Comparison of ENCODE assay signal across 8 mouse cellular contexts in the genomic region with DNA sequence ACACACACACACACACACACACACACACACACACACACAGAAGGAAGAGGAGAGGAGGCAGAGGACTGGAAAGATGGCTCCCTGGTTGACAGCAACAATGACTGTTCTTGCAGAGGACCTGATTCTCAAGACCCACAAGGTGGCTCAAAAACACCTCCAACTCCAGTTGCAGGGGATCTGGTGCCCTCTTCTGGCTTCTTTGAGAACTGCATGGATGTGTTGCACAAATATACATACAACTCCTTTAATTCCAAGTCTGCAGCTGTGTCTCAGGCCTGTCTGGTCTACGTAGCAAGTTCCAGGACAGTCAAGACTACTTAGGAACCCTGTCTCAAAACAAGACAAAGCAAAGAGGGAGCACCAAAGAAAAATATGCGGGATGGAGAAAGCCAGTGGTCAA. TPM values are rescaled to one million over a fixed set of nuclear protein-coding genes. Genes with fewer than 3 reads are reported as not detected.
A peak's percentile ranks its signal among the peaks of the same experiment; 100 is the strongest.
DNase-seq lines count a peak whose midpoint lies in the region; ATAC-seq and TF ChIP-seq lines count a peak whose summit lies in the region.

No protein-coding gene starts in this region.

- no peak for ATAC-seq in cerebellum, adult (ENCODE audit: insufficient number of reproducible peaks, low FRiP score, low TSS enrichment)

- peaks cover 4% of the 10 kb centered on the region for H3K4me1 ChIP-seq in spleen, adult 2 months (ENCODE audit: control insufficient read depth, insufficient read depth, insufficient read length)

- DNase-seq in cerebellum, adult 11 months: peak; percentile 73
- peak; percentile 51 to 60 for DNase-seq in spleen, adult 2 months (ENCODE audit: low read depth in 1 of 2, low spot score in 2 of 2)
- DNase-seq in spleen, adult 12 weeks (ENCODE audit: low spot score): no peak
- DNase-seq in cerebellum, postnatal 4 days (ENCODE audit: low spot score in 2 of 2): peak; percentile 68 to 83
- DNase-seq in kidney, postnatal 25 days: peak; percentile 63 to 81
- peak; percentile 85 for DNase-seq in mesoderm, embryonic 11.5 days (ENCODE audit: low read depth, low spot score)
- DNase-seq in telencephalon, adult 2 months (ENCODE audit: low read depth, low spot score): peak; percentile 56

- H3K36me3 ChIP-seq in spleen, adult 2 months (ENCODE audit: control insufficient read depth, insufficient read depth, low read length): peaks cover 2% of the 10 kb centered on the region; the same call in 1 of the 2 replicates

- TF ChIP-seq CTCF in spleen, adult 2 months (IDR thresholded peaks at IDR 0.05; ENCODE audit: extremely low read depth, insufficient read depth, insufficient read length, insufficient replicate concordance): peak; percentile 69; the same call in 1 of the 2 replicates

- no peak for TF ChIP-seq POLR2A in spleen, adult 2 months (IDR thresholded peaks at IDR 0.05; ENCODE audit: low read depth, low read length)

- WGBS in spleen, adult 2 months: 58% methylated on average over 2 of the region's 2 CpGs

- no peak overlapping the region for H3K4me3 ChIP-seq in spleen, adult 2 months (ENCODE audit: extremely low read depth, insufficient read depth, insufficient read length)

- peaks cover 4% of the 10 kb centered on the region; the same call in 1 of the 2 replicates for H3K27me3 ChIP-seq in spleen, adult 2 months (ENCODE audit: control insufficient read depth, insufficient read depth, low read length)

- no peak overlapping the region for H3K27ac ChIP-seq in spleen, adult 2 months (ENCODE audit: insufficient read depth, low read length)

RNA-seq across cellular contexts. Expression of a gene that starts 10.0 kb away (rescaled TPM):
- polyA plus RNA-seq in spleen, adult 2 months (2012; rRNA removed): not detected in 2 replicates

RNA-seq across cellular contexts. Expression of a gene that starts 12.5 kb away (rescaled TPM):
- polyA plus RNA-seq in spleen, adult 2 months (2012; rRNA removed): not detected in 2 replicates

RNA-seq across cellular contexts. Expression of a gene that starts 12.6 kb away (rescaled TPM):
- polyA plus RNA-seq in spleen, adult 2 months (2012; rRNA removed): 149 and 164 TPM in 2 replicates

RNA-seq across cellular contexts. Expression of a gene that starts 12.8 kb away (rescaled TPM):
- polyA plus RNA-seq in spleen, adult 2 months (2012; rRNA removed): 34.2 and 35.6 TPM in 2 replicates

RNA-seq across cellular contexts. Expression of a gene that starts 19.6 kb away (rescaled TPM):
- polyA plus RNA-seq in spleen, adult 2 months (2012; rRNA removed): 0.70 and 0.74 TPM in 2 replicates
